Mouse (Mus musculus): ENCODE measurements around the gene Igfbp1.

Igfbp1 gene

GRCm38 (mm10) chr11:7197491-7197941 lies at the start of gene Igfbp1:
Gene Igfbp1, plus strand, starts transcription at chr11:7197782.
- DNase-seq (ENCODE audit: low spot score in 2 of 2) = no peak

- DNase-seq (ENCODE audit: low spot score in 2 of 2) = no peak
Observed at GRCm38 (mm10) chr11:7147945-7148344, 49.6 kb upstream of the Igfbp1 start.

GRCm38 (mm10) chr11:7149471-7149870 lies 48.1 kb upstream of the Igfbp1 start:
- no peak for DNase-seq (ENCODE audit: low spot score in 2 of 2)

GRCm38 (mm10) chr11:7150511-7150910 lies 47.1 kb upstream of the Igfbp1 start:
- no peak for DNase-seq (ENCODE audit: low spot score in 2 of 2)

- no peak for DNase-seq (ENCODE audit: low spot score in 2 of 2)
Observed at GRCm38 (mm10) chr11:7152371-7152770, 45.2 kb upstream of the Igfbp1 start.

GRCm38 (mm10) chr11:7153081-7153480 lies 44.5 kb upstream of the Igfbp1 start:
- no peak for DNase-seq (ENCODE audit: low spot score in 2 of 2)

- DNase-seq (ENCODE audit: low spot score in 2 of 2) = no peak
Observed at GRCm38 (mm10) chr11:7156427-7156826, 41.2 kb upstream of the Igfbp1 start.

- DNase-seq (ENCODE audit: low spot score in 2 of 2) = no peak
Observed at GRCm38 (mm10) chr11:7158196-7158595, 39.4 kb upstream of the Igfbp1 start.

GRCm38 (mm10) chr11:7160146-7160545 lies 37.4 kb upstream of the Igfbp1 start:
- DNase-seq (ENCODE audit: low spot score in 2 of 2) = no peak

GRCm38 (mm10) chr11:7160637-7161101 lies 36.9 kb upstream of the Igfbp1 start:
- no peak for DNase-seq (ENCODE audit: low spot score in 2 of 2)

- no peak for DNase-seq (ENCODE audit: low spot score in 2 of 2)
Observed at GRCm38 (mm10) chr11:7161502-7162174, 35.9 kb upstream of the Igfbp1 start.

GRCm38 (mm10) chr11:7164416-7164815 lies 33.2 kb upstream of the Igfbp1 start:
- DNase-seq (ENCODE audit: low spot score in 2 of 2) = no peak

- no peak for DNase-seq (ENCODE audit: low spot score in 2 of 2)
Observed at GRCm38 (mm10) chr11:7169645-7170044, 27.9 kb upstream of the Igfbp1 start.

- no peak for DNase-seq (ENCODE audit: low spot score in 2 of 2)
Observed at GRCm38 (mm10) chr11:7173664-7174063, 23.9 kb upstream of the Igfbp1 start.

GRCm38 (mm10) chr11:7178724-7179123 lies 18.9 kb upstream of the Igfbp1 start:
- DNase-seq (ENCODE audit: low spot score in 2 of 2) = no peak

GRCm38 (mm10) chr11:7179276-7179675 lies 18.3 kb upstream of the Igfbp1 start:
- DNase-seq (ENCODE audit: low spot score in 2 of 2) = no peak

GRCm38 (mm10) chr11:7182409-7183042 lies 15.1 kb upstream of the Igfbp1 start:
- DNase-seq (ENCODE audit: low spot score in 2 of 2) = no peak

GRCm38 (mm10) chr11:7184420-7184819 lies 13.2 kb upstream of the Igfbp1 start:
- DNase-seq (ENCODE audit: low spot score in 2 of 2) = no peak

- DNase-seq (ENCODE audit: low spot score in 2 of 2) = no peak
Observed at GRCm38 (mm10) chr11:7187472-7187871, 10.1 kb upstream of the Igfbp1 start.

- DNase-seq (ENCODE audit: low spot score in 2 of 2) = no peak
Observed at GRCm38 (mm10) chr11:7188469-7188868, 9.1 kb upstream of the Igfbp1 start, which contains the start of gene Gm11985. Gene Gm11985, minus strand, starts transcription at chr11:7188569.

- DNase-seq (ENCODE audit: low spot score in 2 of 2) = no peak
Observed at GRCm38 (mm10) chr11:7192710-7193109, 4.9 kb upstream of the Igfbp1 start.

GRCm38 (mm10) chr11:7193134-7193533 lies 4.4 kb upstream of the Igfbp1 start:
- no peak for DNase-seq (ENCODE audit: low spot score in 2 of 2)
